Mouse (Mus musculus) urinary bladder, adult 2 months (tissue): ENCODE measurements at regions not wholly inside any gene's neighbourhood (a gene's known extent, or its start where the extent isn't known, plus 50 kb on each side); places are given as distances from the start of the nearest gene placed in this dataset.
"Not testable (repeated sequence)": the region's sequence is repeated elsewhere in the genome, so short reads cannot be mapped to it uniquely, and the experiment has no call there.

Experiments used
- DNase-seq: peaks from one replicate; pipeline ENCODE4 v3.0.0; 2022; ENCODE audit warnings: low spot score

DNA sequence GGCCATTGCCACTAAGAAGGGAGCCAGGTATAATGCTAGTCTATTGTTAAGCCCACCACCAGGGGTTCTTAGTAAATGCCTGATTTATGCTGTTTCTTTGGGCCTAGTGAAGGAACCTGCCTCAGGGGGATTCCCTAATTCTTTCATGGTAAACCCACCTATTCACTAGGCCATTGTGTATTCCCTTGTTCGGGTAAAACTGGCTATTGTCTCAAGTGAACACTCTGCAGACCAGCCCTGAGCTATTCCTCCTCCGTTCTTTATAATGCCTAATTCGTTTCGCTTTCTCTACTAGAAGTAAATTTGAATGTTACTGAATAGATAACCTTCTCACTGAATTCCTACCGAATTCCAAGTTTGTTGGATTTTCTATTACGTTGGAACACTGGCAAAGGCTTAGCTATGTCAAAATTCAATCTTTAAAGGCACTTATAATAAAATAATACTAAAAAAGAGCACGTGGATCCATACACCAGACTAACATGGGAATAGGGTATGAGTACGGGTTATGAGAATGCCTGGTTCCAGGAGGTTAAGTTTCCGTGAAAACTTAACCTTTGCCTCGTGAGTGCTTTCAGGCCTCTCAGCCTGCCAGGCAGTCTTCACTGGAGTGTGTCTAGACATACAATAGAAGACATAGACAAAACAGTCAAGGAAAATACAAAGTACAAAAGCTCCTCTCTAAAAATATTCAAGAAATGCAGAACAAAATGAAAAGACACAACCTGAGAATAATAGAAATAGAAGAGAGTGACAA is 536.8 kb upstream of the Cntn5 start:
- DNase-seq, result not testable (repeated sequence)

DNA sequence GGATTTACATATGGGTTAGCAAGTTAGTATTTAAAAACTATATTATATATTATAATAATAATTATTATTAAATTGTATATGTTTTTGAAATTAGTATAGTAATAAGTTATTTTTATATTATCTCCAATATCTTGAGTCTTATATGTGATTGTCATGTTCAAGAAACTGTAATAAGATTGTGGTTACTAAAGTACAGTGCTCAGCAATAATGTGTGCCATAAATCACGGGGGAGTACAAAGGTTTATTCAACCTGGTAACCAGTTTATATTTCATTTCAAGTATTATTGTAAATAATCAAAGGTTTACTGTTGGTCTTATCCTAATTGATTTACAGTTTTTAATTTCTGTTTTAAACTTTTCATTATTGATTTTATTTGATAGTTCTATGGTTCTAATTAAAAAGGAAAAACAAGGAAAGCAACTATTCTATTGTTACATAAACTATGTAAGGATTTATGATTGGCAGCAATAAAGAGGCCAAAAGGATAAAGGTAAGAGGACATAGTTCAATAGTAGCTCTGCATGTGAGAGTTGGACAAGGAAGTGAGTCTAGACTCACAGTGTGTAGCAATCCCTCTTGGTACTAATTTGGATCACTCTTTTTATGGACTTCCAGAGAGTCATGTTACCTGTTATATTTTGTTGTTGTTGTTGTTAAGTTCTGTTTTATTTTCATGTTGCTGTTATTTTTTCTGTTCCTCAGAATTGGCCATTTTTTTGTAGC is 532.0 kb upstream of the Cntn5 start:
- no peak for DNase-seq

DNA sequence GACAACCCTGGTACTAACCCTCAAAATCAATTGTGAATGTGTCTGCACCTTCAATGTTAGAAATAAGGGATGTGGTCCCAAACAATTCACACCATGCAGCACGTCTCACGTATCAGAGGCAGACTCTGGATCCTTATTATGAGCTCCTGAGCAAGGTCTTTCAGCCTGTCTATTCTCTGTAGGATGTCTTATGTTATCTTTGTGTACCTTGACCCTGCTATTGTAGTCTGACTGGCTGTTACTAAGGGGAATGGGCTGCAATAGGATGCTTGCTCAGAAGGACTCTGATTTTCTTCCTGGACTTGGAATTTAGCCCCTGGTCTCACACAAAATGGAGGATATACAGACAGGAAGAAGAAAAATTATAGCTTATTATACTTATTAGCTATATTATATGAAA is 531.4 kb upstream of the Cntn5 start:
- DNase-seq, result no peak

DNA sequence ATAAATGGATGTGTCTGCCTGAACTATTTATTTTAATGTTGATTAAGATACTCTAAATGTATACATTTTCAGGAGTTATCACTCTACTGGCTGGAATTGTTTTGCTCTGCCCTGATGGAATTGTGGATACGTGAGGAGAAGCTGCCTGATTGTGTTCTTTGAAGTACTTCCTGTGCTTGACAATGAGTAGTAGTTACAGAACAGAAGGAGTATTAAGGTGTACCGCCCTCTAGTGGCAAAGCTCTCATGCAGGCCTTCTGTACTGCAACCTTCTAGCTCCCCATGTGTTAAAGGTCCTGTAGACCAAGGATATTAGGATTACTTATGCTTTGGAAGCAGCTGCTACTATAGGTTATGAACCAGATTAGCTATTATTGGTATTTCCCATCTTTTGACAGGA is 530.4 kb upstream of the Cntn5 start:
- DNase-seq, result no peak

DNA sequence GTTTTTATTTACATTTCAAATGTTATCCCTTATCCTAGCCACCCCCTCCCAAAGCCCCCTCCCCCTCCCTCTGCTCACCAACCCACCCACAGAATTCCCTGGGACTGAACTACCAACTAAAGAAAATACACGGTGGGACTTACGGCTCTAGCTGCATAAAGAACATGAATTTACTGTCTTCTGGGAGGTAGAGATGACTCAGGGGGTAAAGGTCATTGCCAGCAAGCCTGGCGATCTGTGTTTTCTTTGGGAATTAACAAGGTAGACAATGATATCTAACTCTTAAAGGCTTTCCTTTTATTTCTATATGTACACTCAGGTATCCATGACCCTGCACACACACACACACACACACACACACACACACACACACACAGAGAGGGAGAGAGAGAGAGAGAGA is 521.9 kb upstream of the Cntn5 start:
- no peak for DNase-seq

DNA sequence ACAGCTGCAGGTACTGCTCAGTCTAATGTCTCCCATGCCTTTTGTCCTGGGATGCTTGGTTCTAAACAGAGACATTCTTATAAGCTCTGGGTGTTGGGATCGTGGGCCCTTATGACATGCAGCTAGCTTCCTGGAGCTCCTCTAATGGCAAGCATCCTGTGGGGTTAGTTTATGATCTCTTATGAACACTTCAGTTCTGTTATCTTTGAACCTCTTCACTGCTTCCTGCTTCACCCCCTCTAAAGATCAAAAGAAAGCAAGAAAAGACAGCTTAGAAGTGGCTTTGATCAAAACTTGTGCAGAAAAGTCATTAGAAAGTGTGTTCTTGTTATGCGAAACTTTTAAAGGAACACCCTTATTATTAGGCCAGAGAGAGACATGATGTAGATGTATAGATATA is 492.3 kb upstream of the Cntn5 start:
- no peak for DNase-seq

DNA sequence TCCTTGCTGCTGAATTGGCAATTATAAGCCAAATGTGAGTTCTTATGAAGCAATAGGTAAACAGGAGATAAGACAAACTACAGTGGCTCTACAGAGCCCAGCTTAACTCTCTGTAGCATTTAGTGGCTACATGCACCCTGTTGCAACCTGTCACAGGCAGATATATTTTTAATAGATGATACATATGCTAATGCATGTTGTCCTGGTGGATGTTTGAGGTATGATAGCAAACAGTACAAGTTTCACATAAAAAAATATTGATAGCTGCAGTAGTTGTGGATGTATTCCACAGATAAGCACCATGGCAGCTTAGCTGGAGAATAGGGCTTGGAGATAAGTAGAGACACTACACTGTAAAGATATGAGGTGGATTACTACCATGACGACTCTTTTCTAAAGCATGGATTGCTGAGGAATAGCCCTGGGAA is 477.1 kb upstream of the Cntn5 start:
- DNase-seq, result no peak

DNA sequence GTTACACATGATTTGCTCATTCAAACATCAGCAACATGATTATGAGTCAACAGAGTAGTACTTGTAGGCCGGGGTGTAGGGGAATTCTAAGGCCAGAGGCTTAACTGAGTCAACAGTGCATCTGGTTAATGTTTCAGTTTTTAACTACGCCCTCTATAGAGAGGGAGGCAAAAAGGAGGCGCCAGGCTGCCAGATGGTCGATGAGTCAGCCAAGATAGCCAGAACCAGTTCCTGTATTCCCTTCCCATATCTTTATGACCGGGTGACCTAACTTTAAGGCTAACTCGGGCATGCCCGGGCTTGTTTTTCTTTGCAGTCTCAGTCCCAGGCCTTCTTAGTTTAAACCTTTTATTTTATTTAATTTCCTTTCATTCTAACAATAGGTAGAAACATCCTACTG is 476.0 kb upstream of the Cntn5 start:
- peak; percentile 36 for DNase-seq

DNA sequence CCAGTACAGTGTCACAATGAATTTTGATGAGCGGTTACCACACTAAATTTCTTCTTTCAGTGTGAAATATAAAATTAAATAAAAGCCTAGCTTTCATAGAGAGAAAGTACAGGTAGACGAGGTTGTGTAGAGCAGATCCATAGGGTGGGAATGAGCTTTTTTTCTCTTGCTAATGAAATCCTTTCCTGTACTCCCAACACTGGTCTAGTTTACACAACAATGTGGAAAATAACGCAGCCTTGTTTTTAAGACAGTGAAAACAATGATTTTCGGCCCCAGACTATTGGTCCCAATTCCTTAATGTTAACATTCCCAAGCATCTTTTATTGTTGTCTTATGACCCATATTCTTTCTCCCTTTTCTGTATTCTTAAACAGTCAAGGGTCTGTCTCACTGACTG is 473.5 kb upstream of the Cntn5 start:
- DNase-seq, result no peak

DNA sequence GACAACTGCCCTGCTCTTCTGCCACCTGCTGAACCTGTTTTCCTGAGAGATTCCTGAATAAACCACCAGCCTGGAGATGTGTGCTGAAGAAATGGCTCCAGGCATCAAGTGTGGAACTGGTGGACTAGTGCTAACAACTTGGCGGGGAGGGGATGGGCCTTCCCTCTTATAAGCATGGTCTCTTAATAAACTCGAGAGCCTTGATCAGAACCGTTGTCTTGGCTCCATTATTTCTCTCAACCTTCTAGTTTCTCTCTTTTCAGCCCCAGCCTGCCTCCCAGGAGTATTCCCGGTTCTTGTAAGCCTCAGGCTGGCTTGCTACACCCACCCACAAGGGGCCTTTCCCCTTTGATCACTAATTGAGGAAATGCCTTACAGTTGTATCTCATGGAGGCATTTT is 473.0 kb upstream of the Cntn5 start:
- no peak for DNase-seq

DNA sequence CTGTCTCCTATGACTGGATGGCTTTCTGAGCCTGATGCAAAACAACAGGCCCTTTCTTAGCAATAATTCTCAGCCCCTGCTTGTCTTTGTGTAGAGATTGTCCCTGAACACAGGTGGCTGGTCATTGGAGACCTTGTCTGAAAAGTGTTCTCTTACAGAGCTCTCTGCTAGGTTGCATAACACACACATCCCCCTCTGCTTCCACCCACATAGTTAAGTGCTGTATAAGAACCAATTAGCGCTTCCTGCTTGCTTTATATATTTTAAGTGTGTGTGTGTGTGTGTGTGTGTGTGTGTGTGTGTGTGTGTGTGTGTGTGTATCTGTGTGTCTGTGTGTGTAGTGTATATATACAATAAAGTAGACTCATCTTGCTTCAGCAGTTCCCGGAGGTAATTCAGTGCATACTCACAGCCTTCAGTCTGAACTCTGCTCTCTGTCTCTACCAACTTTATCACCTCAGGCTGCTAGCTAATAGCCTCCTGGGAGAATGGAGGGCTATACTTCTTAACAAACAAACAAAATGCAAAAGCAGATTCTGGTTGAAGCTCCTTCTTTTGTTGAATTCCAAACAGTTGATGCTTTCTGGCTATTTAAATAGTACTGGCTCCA is 468.8 kb upstream of the Cntn5 start:
- DNase-seq, result no peak

DNA sequence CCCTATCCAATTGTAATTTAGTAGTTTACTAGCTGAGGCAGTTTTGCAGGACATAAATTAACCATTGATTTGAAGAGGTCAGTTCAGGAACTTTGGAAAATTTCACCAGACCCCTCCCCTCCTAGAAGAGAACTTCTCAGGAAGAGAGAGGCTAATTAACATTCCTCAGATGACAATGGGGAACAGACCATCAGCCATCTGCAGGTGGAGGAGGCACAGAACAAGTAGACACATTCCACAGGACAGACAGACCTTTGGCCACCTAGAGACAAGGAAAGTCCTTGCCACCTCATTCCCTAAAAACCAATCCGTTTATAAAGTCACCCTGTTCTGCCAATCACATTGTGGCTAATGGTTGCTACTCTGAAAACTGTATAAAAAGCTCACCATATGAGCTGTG is 463.5 kb upstream of the Cntn5 start:
- no peak for DNase-seq

DNA sequence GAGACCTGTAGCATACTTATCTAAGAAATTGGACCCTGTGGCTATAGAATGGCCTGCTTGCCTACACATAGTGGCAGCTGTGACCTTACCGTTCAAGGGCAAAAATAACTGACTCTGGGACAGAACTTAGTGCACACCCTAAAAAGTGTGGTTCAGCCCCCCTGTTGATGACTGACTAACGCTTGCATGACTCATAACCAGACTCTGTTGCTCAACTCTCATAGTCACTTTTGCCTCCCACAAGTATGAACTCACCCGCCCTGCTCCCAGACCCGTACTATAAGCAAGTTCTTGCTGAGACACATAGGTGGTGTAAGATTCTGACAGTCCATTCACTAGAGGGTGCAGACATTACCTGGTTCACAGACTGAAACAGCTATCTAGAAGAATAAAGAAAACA is 424.3 kb upstream of the Cntn5 start:
- DNase-seq, result no peak

DNA sequence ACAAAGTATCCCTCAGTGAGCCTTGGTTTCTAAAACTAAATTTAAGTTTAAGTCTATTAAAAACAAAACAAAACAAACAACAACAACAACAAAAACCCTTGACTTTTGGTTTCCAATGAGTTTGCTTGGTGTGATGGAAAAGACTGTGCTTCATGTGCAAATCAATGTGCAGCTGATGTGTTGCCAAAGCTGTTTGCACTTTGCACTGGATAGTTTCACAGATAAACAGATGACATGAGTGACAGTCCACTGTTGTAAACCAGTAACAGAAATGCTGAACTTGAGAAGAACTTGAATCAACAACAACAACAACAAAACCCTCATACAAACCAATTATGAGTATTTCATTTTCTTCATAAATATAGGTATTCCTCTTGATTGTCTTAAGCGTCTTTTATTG is 412.6 kb upstream of the Cntn5 start:
- DNase-seq, result no peak

DNA sequence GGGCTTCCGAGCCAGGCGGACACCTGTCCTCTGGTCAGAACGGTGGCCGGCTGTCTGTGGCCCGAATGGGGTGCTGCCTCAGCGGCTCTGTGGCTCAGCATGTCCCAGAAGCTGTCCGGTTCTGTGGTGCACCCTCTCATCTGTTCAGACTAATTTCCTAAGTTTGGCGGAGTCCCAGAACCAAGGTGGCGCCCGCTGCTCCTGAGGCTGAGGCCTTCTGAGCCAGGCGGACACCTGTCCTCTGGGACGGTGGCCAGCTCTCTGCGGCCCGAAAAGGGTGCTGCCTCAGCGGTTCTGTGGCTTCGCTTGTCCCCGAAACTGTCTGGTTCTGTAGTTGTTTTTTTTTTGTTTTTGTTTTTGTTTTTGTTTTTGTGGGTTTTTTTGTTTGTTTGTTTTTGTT is 392.5 kb upstream of the Cntn5 start:
- DNase-seq, result not testable (repeated sequence)

DNA sequence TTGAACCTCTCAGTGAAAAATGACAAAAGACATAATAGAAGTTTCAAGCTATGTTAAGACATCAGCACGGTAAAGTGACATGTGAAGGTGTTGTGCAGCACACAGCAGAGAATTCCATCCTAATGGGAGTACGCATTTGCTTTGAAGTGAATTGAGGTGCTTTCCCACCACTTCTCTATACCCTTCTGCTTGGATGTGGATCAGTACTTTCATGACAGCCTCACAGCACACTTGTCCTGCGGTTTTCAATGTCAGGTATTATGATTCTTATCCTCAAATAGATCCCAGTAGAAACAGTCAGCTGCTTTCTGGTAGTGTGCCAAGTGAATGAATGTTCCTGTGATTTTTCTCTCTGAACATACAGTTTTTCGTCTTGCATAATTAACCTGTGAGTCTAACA is 380.6 kb upstream of the Cntn5 start:
- no peak for DNase-seq

DNA sequence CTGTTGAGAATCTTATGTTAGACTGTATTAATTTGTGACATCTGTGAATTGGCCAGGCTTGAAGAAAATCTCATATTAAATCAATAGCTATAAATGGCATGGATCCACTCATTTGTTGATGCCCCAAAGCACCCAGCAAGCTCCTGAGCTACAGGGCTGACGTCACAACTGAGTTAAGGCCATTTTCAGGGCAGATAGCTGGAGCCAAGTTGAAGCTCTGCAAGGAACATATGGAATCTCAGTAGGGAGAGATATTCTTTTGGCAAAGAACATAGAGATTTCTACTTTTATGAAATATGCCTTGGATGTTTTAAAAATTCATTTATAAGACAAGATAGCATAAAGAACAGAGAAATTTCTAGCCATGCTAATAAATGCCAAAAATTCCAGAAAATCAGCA is 380.0 kb upstream of the Cntn5 start:
- no peak for DNase-seq

DNA sequence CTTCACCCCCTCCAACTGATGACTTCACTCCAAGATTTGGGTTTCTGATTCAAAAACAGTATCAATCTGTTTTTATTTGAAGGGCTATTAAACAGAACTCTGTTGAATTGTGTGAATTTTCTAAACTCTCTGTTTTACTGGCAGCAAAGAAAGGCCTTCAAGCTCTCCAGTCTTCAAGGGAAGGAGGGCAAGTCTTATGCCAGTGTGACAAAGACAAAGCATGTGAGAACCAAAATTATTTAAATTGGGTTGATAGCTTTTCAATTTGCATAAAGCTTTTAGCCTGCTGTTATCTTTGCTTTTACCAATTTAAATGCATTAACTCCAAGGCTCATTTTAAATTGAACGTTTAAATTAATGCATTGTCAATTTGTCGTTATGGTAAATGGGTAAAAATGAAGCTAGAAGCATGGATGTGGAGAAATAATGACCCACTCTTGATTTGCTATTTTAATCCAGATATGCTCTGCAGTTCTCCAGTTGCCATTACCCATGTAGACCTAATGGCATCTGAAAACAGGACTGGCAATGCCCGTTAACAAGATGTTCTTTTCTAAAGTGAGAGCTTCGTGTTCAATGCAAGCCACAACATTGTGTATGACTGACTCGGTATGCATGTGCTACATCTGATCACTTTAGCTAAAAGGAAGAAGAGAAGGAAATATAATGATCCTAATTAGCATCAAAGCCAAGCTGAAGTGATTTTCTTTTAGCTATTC is 375.0 kb upstream of the Cntn5 start:
- no peak for DNase-seq

DNA sequence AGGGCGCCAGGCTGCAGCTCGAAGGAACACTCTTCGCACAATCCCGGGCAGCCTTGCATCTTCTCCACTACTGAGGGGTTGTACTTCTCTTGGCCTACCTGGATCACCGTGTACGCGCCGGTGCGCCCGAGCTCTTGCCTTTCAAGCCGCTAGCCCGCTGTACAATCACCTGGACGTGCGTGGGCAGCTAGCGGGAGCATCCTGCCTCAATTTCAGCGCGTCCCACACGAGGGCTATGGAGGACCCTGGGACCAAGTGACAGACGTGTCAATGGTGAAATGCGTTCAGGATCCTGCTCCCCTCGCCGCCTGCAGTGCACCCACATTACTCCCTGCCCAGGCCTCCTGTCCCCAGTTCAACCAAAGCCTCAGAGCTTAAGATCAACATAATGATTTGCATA is 373.2 kb upstream of the Cntn5 start:
- DNase-seq, result no peak

DNA sequence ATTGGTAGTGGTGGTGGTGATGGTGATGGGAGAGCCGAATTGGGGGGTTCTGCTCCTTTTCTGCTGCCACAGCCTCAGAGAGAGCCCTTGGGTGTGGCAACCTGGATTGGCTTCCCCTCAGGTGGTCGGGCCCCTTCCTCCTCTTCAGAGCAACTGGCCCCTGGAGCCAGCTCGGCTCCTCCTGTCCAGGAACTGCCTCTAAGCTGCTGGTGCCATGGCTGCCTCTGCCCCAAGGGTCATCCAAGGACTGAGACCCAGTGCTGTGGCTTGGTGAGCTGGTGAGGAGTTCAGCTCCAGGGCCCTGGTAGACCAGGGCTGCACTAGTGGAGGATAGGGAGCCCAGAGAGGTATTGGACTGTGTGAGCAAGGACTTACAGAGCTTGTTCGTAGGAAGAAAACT is 372.4 kb upstream of the Cntn5 start:
- DNase-seq, result no peak

DNA sequence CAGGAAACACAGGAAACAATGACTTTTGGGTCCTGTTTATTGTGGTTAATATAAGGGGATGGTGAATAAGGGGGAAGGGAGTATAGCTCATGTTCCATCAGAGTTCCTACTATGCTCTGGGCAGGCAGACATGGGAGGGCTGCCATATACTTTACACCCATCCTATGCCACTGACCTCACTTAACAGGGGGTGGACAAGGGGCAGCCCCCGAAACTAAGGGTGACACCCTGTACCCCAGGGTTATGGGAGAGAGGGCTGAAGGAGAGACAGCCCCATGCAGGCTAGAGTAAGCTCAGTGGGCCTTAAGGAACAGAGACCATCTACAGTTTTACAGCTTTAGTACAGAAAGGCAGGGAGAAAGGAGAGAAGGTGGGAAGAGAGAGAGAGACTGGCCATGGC is 352.3 kb upstream of the Cntn5 start:
- DNase-seq, result no peak

DNA sequence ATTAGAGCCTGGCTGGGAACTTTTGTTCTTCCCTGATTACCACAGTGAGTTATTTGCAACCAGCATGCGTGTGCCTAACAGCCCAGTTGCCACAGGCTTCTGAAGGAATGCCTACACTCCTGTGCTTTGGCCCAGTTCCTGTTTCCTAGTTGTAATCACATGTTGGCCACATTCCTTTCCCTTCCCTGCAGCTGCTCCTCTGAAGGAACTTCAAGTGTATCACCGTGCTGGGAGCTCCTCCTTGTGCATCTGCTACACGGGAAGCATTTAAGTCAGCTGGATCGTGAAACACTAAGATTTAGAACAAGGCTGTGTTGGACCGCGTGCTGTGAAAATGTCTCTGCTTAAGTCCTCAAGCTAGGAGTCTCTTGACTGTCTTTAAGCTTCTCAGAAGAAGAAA is 302.3 kb upstream of the Cntn5 start:
- no peak for DNase-seq

DNA sequence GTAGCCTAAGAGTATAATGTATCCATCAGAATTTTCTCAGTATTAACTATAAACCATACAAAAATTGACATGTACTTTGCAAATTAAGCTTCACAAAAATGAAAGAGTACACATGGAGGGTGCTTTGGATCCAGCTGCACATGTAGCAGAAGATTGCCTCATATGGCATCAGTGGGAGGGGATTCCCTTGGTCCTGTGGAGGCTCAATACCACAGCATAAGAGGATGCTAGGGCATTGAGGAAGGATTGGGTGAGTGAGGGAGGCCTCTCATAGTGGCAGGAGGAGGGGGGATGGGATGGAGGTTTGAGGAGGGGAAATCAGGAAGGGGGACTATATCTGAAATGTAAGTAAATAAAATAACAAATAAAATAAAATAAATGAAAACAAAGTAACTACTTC is 301.7 kb upstream of the Cntn5 start:
- no peak for DNase-seq
